Mouse (Mus musculus) forebrain, embryonic 14.5 days (tissue): ENCODE measurements around the gene Serac1. TPM values are rescaled to one million over a fixed set of nuclear protein-coding genes. Genes with fewer than 3 reads are reported as not detected.

ENCODE experiments used
- ATAC-seq: fragments of 200-750 bp; cut with Nextera tagmentation; 2 replicates; pipeline ENCODE4 v1.8.0; 2017; ENCODE audit warnings: mild to moderate bottlenecking, moderate library complexity
- DNase-seq: peaks from one replicate; pipeline ENCODE4 v3.0.0-alpha.2; 2015; ENCODE audit warnings: low spot score
- H3K27ac ChIP-seq: fragments of 300-500 bp; sonication (generic); 2 replicates; pipeline ENCODE4 v1.5.1; 2014; ENCODE audit warnings: low read depth, mild to moderate bottlenecking, control low read depth, low read length, moderate library complexity
- H3K27me3 ChIP-seq: fragments of 300-500 bp; sonication (generic); replicated peaks from 2 replicates; pipeline ENCODE4 v1.6.1; 2014; ENCODE audit warnings: low read length, control low read depth, mixed read lengths; ENCODE audit not compliant: control insufficient read depth, insufficient read depth
- H3K36me3 ChIP-seq: fragments of 300-500 bp; sonication (generic); 2 replicates; pipeline ENCODE4 v1.6.1; 2014; ENCODE audit warnings: low read length, control low read depth; ENCODE audit not compliant: control insufficient read depth, insufficient read depth
- H3K4me1 ChIP-seq: fragments of 300-500 bp; sonication (generic); 2 replicates; pipeline ENCODE4 v1.6.1; 2014; ENCODE audit warnings: antibody characterized with exemption, low read length, control low read depth; ENCODE audit not compliant: control insufficient read depth, insufficient read depth
- H3K4me2 ChIP-seq: fragments of 300-500 bp; sonication (generic); 2 replicates; pipeline ENCODE4 v1.6.1; 2014; ENCODE audit warnings: mild to moderate bottlenecking, control low read depth, low read length
- H3K4me3 ChIP-seq: fragments of 300-500 bp; sonication (generic); 2 replicates; pipeline ENCODE4 v1.5.1; 2014; ENCODE audit warnings: low read depth, low read length, control low read depth
- H3K9ac ChIP-seq: fragments of 300-500 bp; sonication (generic); 2 replicates; pipeline ENCODE4 v1.6.1; 2014; ENCODE audit warnings: mild to moderate bottlenecking, low read length, control low read depth, moderate library complexity
- H3K9me3 ChIP-seq: fragments of 300-500 bp; sonication (generic); replicated peaks from 2 replicates; pipeline ENCODE4 v1.6.1; 2016; ENCODE audit warnings: low read length, control low read depth, mixed read lengths; ENCODE audit not compliant: control insufficient read depth
- WGBS: fragments of 180-500 bp; shearing (Covaris S2); extraction: QIAGEN DNeasy Blood & Tissue Kit; methylation state at CpG from one replicate; pipeline ENCODE4 v1.1.7; 2014; 5-methylcytosine and 5-hydroxymethylcytosine counted together
- polyA plus RNA-seq: library from polyadenylated mRNA; unstranded; fragments of >200 nt; fragmentation: Nextera tagmentation; extraction: Ambion mirVana; gene quantifications from 2 replicates; pipeline ENCODE4 v1.2.1, GENCODE M21; 2014

Gene Serac1
- polyA plus RNA-seq, result 8.1 and 9.4 TPM in 2 replicates

GRCm38 (mm10) chr17:6079287-6080122 lies at the start of gene Serac1, which contains the start of gene Gtf2h5:
Gene Serac1 (minus strand): TSS chr17:6079741.
Gene Gtf2h5 (plus strand): TSS chr17:6079786.
- H3K36me3 ChIP-seq, result peaks cover 8% of the 10 kb centered on the region
- peak within 1 kb of the TSS; percentile 83 for H3K27ac ChIP-seq
- DNase-seq, result peak; percentile 97
- H3K4me1 ChIP-seq, result peaks cover 15% of the 10 kb centered on the region
- H3K4me2 ChIP-seq, result peak within 1 kb of the TSS; percentile 75
- H3K9me3 ChIP-seq, result no peaks in the 10 kb centered on the region
- no peaks in the 10 kb centered on the region for H3K27me3 ChIP-seq
- under 1% methylated on average over 70 of the region's 70 CpGs for WGBS
- peak; percentile 97 for ATAC-seq
- H3K9ac ChIP-seq, result peak within 1 kb of the TSS; percentile 79
- peak within 1 kb of the TSS; percentile 75 for H3K4me3 ChIP-seq

GRCm38 (mm10) chr17:6128039-6128438 lies 48.5 kb upstream of the Serac1 start:
- WGBS, result 71% methylated on average over 3 of the region's 3 CpGs
- DNase-seq (no peak), ATAC-seq (no peak)
- H3K27ac ChIP-seq, result no peak overlapping the region
- no peaks in the 10 kb centered on the region for H3K9me3 ChIP-seq
- peaks cover 30% of the 10 kb centered on the region for H3K36me3 ChIP-seq
- no peak overlapping the region for H3K9ac ChIP-seq
- H3K4me1 ChIP-seq, result no peaks in the 10 kb centered on the region
- no peaks in the 10 kb centered on the region for H3K27me3 ChIP-seq
- no peak overlapping the region for H3K4me3 ChIP-seq
- H3K4me2 ChIP-seq, result no peak overlapping the region

- Histone ChIP-seq H3K27ac (no peak overlapping the region), H3K4me3 (no peak overlapping the region), H3K9ac (no peak overlapping the region), H3K4me1 (no peaks in the 10 kb centered on the region), H3K36me3 (peaks cover 37% of the 10 kb centered on the region), H3K4me2 (no peak overlapping the region), H3K9me3 (no peaks in the 10 kb centered on the region), H3K27me3 (no peaks in the 10 kb centered on the region)
- no peak for ATAC-seq
- 89% methylated on average over 3 of the region's 3 CpGs for WGBS
- no peak for DNase-seq
These were observed 45.9 kb upstream of the Serac1 start for GRCm38 (mm10) chr17:6125441-6125840.

- no peak overlapping the region for H3K9ac ChIP-seq
- H3K9me3 ChIP-seq, result no peaks in the 10 kb centered on the region
- no peak for ATAC-seq
- no peak overlapping the region for H3K4me2 ChIP-seq
- H3K4me3 ChIP-seq, result no peak overlapping the region
- H3K36me3 ChIP-seq, result peaks cover 37% of the 10 kb centered on the region
- DNase-seq, result no peak
- H3K27me3 ChIP-seq, result no peaks in the 10 kb centered on the region
- no peak overlapping the region for H3K27ac ChIP-seq
- WGBS, result 96% methylated on average over 4 of the region's 4 CpGs
- H3K4me1 ChIP-seq, result no peaks in the 10 kb centered on the region
These were observed 44.2 kb upstream of the Serac1 start for GRCm38 (mm10) chr17:6123776-6124175.

GRCm38 (mm10) chr17:6118861-6119260 lies 39.3 kb upstream of the Serac1 start:
- 95% methylated on average over 4 of the region's 4 CpGs for WGBS
- ATAC-seq (no peak), DNase-seq (no peak)
- Histone ChIP-seq H3K36me3 (peaks cover 28% of the 10 kb centered on the region), H3K27ac (no peak overlapping the region), H3K27me3 (no peaks in the 10 kb centered on the region), H3K4me2 (no peak overlapping the region), H3K4me3 (no peak overlapping the region), H3K4me1 (no peaks in the 10 kb centered on the region), H3K9ac (no peak overlapping the region), H3K9me3 (no peaks in the 10 kb centered on the region)

- H3K4me1 ChIP-seq, result no peaks in the 10 kb centered on the region
- no peaks in the 10 kb centered on the region for H3K27me3 ChIP-seq
- no peaks in the 10 kb centered on the region for H3K9me3 ChIP-seq
- no peak overlapping the region for H3K4me2 ChIP-seq
- WGBS, result 91% methylated on average over 3 of the region's 3 CpGs
- DNase-seq (no peak), ATAC-seq (no peak)
- H3K4me3 ChIP-seq, result no peak overlapping the region
- peaks cover 21% of the 10 kb centered on the region for H3K36me3 ChIP-seq
- no peak overlapping the region for H3K27ac ChIP-seq
- H3K9ac ChIP-seq, result no peak overlapping the region
These were observed 38.4 kb upstream of the Serac1 start for GRCm38 (mm10) chr17:6117917-6118316.

GRCm38 (mm10) chr17:6117148-6117725 lies 37.7 kb upstream of the Serac1 start:
- 81% methylated on average over 4 of the region's 4 CpGs for WGBS
- no peak overlapping the region for H3K4me2 ChIP-seq
- ATAC-seq, result no peak

GRCm38 (mm10) chr17:6115085-6115484 lies 35.5 kb upstream of the Serac1 start:
- ATAC-seq, result no peak
- 0 out of 2 replicates have a peak, but pooled peaks cover 10% of the 10 kb centered on the region for H3K36me3 ChIP-seq
- no peak overlapping the region for H3K27ac ChIP-seq
- H3K9me3 ChIP-seq, result no peaks in the 10 kb centered on the region
- 95% methylated on average over 9 of the region's 9 CpGs for WGBS
- H3K4me1 ChIP-seq, result no peaks in the 10 kb centered on the region
- H3K4me2 ChIP-seq, result no peak overlapping the region
- H3K4me3 ChIP-seq, result no peak overlapping the region
- H3K27me3 ChIP-seq, result no peaks in the 10 kb centered on the region
- no peak for DNase-seq
- no peak overlapping the region for H3K9ac ChIP-seq

More at GRCm38 (mm10) chr17:6117148-6117725, 37.7 kb upstream of the Serac1 start:
- Histone ChIP-seq H3K27ac (no peak overlapping the region), H3K27me3 (no peaks in the 10 kb centered on the region), H3K36me3 (peaks cover 15% of the 10 kb centered on the region), H3K9ac (no peak overlapping the region), H3K4me1 (no peaks in the 10 kb centered on the region), H3K9me3 (no peaks in the 10 kb centered on the region), H3K4me3 (no peak overlapping the region)
- no peak for DNase-seq

GRCm38 (mm10) chr17:6113653-6114052 lies 34.1 kb upstream of the Serac1 start:
- H3K27me3 ChIP-seq, result no peaks in the 10 kb centered on the region
- ATAC-seq (no peak), DNase-seq (no peak)
- H3K4me1 ChIP-seq, result peaks cover 10% of the 10 kb centered on the region
- H3K36me3 ChIP-seq, result 0 out of 2 replicates have a peak, but pooled peaks cover 17% of the 10 kb centered on the region
- no peak overlapping the region for H3K4me3 ChIP-seq
- H3K9ac ChIP-seq, result no peak overlapping the region
- WGBS, result 89% methylated on average over 6 of the region's 6 CpGs
- H3K27ac ChIP-seq, result no peak overlapping the region
- no peaks in the 10 kb centered on the region for H3K9me3 ChIP-seq
- no peak overlapping the region for H3K4me2 ChIP-seq
